22 mouse cellular contexts compared by ENCODE assay signal in genomic region chr11:75684462-75684861, GRCm38 (mm10). TPM values are rescaled to one million over a fixed set of nuclear protein-coding genes. Genes with fewer than 3 reads are reported as not detected.
DNase-seq lines count a peak whose midpoint lies in the region; ATAC-seq and TF ChIP-seq lines count a peak whose summit lies in the region.
"Had no signal": no experiment of that assay in that cellular context is flagged by ENCODE, and none has a peak within 500 bp of the region (broad histone marks: within the 10 kb centered on the region; RNA-seq: fewer than 3 reads in every experiment).

No protein-coding gene starts in this region.

- 92% methylated on average over 5 of the region's 5 CpGs for WGBS in kidney, postnatal 0 days
- 95% methylated on average over 5 of the region's 5 CpGs for WGBS in embryonic facial prominence, embryonic 10.5 days

- peak; percentile 22; the same call in 1 of the 2 replicates for TF ChIP-seq CTCF in kidney, postnatal 0 days (IDR thresholded peaks at IDR 0.05; ENCODE audit: low read depth)

- no peak for DNase-seq in kidney, postnatal 0 days (ENCODE audit: low spot score)
- no peak for DNase-seq in kidney, adult 18-20 months
- peak; percentile 41 for DNase-seq in ES-CJ7 (ENCODE audit: low read depth, low spot score)
- peak; percentile 29 for DNase-seq in splenic B cell, adult 2 months (ENCODE audit: low read depth, low spot score)
- no peak for DNase-seq in embryonic facial prominence, embryonic 10.5 days (ENCODE audit: low spot score)
- DNase-seq in yolk sac, embryonic 10.5 days (ENCODE audit: low spot score): no peak
- DNase-seq: adrenal gland, postnatal 14 days; cerebellum, postnatal 25 days; gastrocnemius, postnatal 10 days; heart, adult 18-20 months; heart, postnatal 36 days; layer of hippocampus, postnatal 36 days had no signal

- H3K36me3 ChIP-seq in kidney, postnatal 0 days (ENCODE audit: insufficient read depth, low read length): 0 out of 2 replicates have a peak, but pooled peaks cover 2% of the 10 kb centered on the region
- H3K36me3 ChIP-seq in megakaryocyte, embryonic 14.5 days (replicated peaks; ENCODE audit: low read length): peaks cover 64% of the 10 kb centered on the region
- no peaks in the 10 kb centered on the region; the same call in 1 of the 2 replicates for H3K36me3 ChIP-seq in splenic B cell, adult 2 months (ENCODE audit: control insufficient read depth, insufficient read depth, low read length, poor library complexity, severe bottlenecking)
- H3K36me3 ChIP-seq in embryonic facial prominence, embryonic 10.5 days (replicated peaks): peaks cover 58% of the 10 kb centered on the region
- H3K36me3 ChIP-seq: hindbrain, embryonic 15.5 days had no signal

- H3K4me1 ChIP-seq in kidney, postnatal 0 days (replicated peaks; ENCODE audit: insufficient read depth, low read length): 0 out of 2 replicates have a peak, but pooled peaks cover 17% of the 10 kb centered on the region
- peaks cover 84% of the 10 kb centered on the region for H3K4me1 ChIP-seq in megakaryocyte, embryonic 14.5 days
- peaks cover 14% of the 10 kb centered on the region for H3K4me1 ChIP-seq in embryonic facial prominence, embryonic 10.5 days

- no peaks in the 10 kb centered on the region for H3K27me3 ChIP-seq in kidney, postnatal 0 days (ENCODE audit: insufficient read depth, low read length)
- H3K27me3 ChIP-seq in megakaryocyte, embryonic 14.5 days (replicated peaks): no peaks in the 10 kb centered on the region
- H3K27me3 ChIP-seq in splenic B cell, adult 2 months (ENCODE audit: control insufficient read depth, insufficient read depth, low read length, poor library complexity, severe bottlenecking): no peaks in the 10 kb centered on the region
- no peaks in the 10 kb centered on the region for H3K27me3 ChIP-seq in embryonic facial prominence, embryonic 10.5 days (replicated peaks; ENCODE audit: low read depth, poor library complexity, severe bottlenecking)
- H3K27me3 ChIP-seq: embryonic facial prominence, embryonic 13.5 days; forebrain, embryonic 13.5 days; hindbrain, embryonic 15.5 days; limb, embryonic 13.5 days; liver, embryonic 15.5 days; midbrain, embryonic 12.5 days had no signal

- no peak overlapping the region for H3K27ac ChIP-seq in kidney, postnatal 0 days
- no peak overlapping the region for H3K27ac ChIP-seq in embryonic facial prominence, embryonic 10.5 days (replicated peaks)
- H3K27ac ChIP-seq: embryonic facial prominence, embryonic 13.5 days; forebrain, embryonic 13.5 days; hindbrain, embryonic 15.5 days; limb, embryonic 13.5 days; liver, embryonic 15.5 days; midbrain, embryonic 12.5 days had no signal

- H3K9me3 ChIP-seq in kidney, postnatal 0 days (replicated peaks; ENCODE audit: low read length): no peaks in the 10 kb centered on the region
- H3K9me3 ChIP-seq in megakaryocyte, embryonic 14.5 days: no peaks in the 10 kb centered on the region
- no peaks in the 10 kb centered on the region for H3K9me3 ChIP-seq in embryonic facial prominence, embryonic 10.5 days
- H3K9me3 ChIP-seq: embryonic facial prominence, embryonic 13.5 days; forebrain, embryonic 13.5 days; hindbrain, embryonic 15.5 days; limb, embryonic 13.5 days; liver, embryonic 15.5 days; midbrain, embryonic 12.5 days had no signal

- no peak for ATAC-seq in kidney, postnatal 0 days (replicated peaks; ENCODE audit: low FRiP score, low read depth)
- ATAC-seq in megakaryocyte, adult 5-6 weeks (ENCODE audit: poor library complexity, severe bottlenecking): no peak
- ATAC-seq: forebrain, embryonic 13.5 days; intestine, embryonic 16.5 days had no signal

- no peak overlapping the region for H3K4me3 ChIP-seq in kidney, postnatal 0 days (replicated peaks; ENCODE audit: low read depth, low read length)
- H3K4me3 ChIP-seq in megakaryocyte, embryonic 14.5 days (replicated peaks): peak overlapping the region; percentile 28
- H3K4me3 ChIP-seq in embryonic facial prominence, embryonic 10.5 days: no peak overlapping the region
- H3K4me3 ChIP-seq: embryonic facial prominence, embryonic 13.5 days; erythroblast, embryonic 14.5 days; forebrain, embryonic 13.5 days; hindbrain, embryonic 15.5 days; limb, embryonic 13.5 days; liver, embryonic 15.5 days; midbrain, embryonic 12.5 days had no signal

- H3K9ac ChIP-seq in kidney, postnatal 0 days (ENCODE audit: low read depth, low read length): no peak overlapping the region
- H3K9ac ChIP-seq: embryonic facial prominence, embryonic 13.5 days; forebrain, embryonic 13.5 days; hindbrain, embryonic 15.5 days; limb, embryonic 13.5 days; liver, embryonic 15.5 days; midbrain, embryonic 12.5 days had no signal

- no peak overlapping the region for H3K4me2 ChIP-seq in kidney, postnatal 0 days (ENCODE audit: low read length)
- H3K4me2 ChIP-seq: embryonic facial prominence, embryonic 13.5 days; forebrain, embryonic 13.5 days; hindbrain, embryonic 15.5 days; limb, embryonic 13.5 days; liver, embryonic 15.5 days; midbrain, embryonic 12.5 days had no signal

RNA-seq across cellular contexts. Expression of gene Crk, which starts 5.4 kb away (rescaled TPM):
- polyA plus RNA-seq in kidney, postnatal 0 days (2015; fragmentation: Nextera tagmentation; extraction: Ambion mirVana): 106 and 112 TPM in 2 replicates
- polyA plus RNA-seq in megakaryocyte, embryonic 14.5 days (2012; ENCODE audit: insufficient read depth, low replicate concordance): 62.5 and 120 TPM in 2 replicates
- 52.1 and 54.9 TPM in 2 replicates for total RNA-seq in megakaryocyte, adult 5-6 weeks (2015)
- 50.7 and 56.2 TPM in 2 replicates for total RNA-seq in megakaryocyte, adult 5-6 weeks (2017)
- polyA plus RNA-seq in embryonic facial prominence, embryonic 10.5 days (2016; fragmentation: Nextera tagmentation; extraction: Ambion mirVana): 112 and 114 TPM in 2 replicates

RNA-seq across cellular contexts. Expression of gene Myo1c, which starts 34.2 kb away (rescaled TPM):
- 55.3 and 60.8 TPM in 2 replicates for polyA plus RNA-seq in kidney, postnatal 0 days (2015; fragmentation: Nextera tagmentation; extraction: Ambion mirVana)
- polyA plus RNA-seq in megakaryocyte, embryonic 14.5 days (2012; ENCODE audit: insufficient read depth, low replicate concordance): 28.1 and 63.4 TPM in 2 replicates
- total RNA-seq in megakaryocyte, adult 5-6 weeks (2015): 21.2 and 28.4 TPM in 2 replicates
- total RNA-seq in megakaryocyte, adult 5-6 weeks (2017): 25.3 and 29.2 TPM in 2 replicates
- 19.3 and 22.3 TPM in 2 replicates for polyA plus RNA-seq in embryonic facial prominence, embryonic 10.5 days (2016; fragmentation: Nextera tagmentation; extraction: Ambion mirVana)

RNA-seq across cellular contexts. Expression of gene Ywhae, which starts 48.2 kb away (rescaled TPM):
- 707 and 805 TPM in 2 replicates for polyA plus RNA-seq in kidney, postnatal 0 days (2015; fragmentation: Nextera tagmentation; extraction: Ambion mirVana)
- polyA plus RNA-seq in megakaryocyte, embryonic 14.5 days (2012; ENCODE audit: insufficient read depth, low replicate concordance): 32.8 and 324 TPM in 2 replicates
- 494 and 497 TPM in 2 replicates for total RNA-seq in megakaryocyte, adult 5-6 weeks (2015)
- total RNA-seq in megakaryocyte, adult 5-6 weeks (2017): 231 and 282 TPM in 2 replicates
- polyA plus RNA-seq in embryonic facial prominence, embryonic 10.5 days (2016; fragmentation: Nextera tagmentation; extraction: Ambion mirVana): 1,280 and 1,286 TPM in 2 replicates

RNA-seq across cellular contexts. Expression of gene Inpp5k, which starts 53.7 kb away (rescaled TPM):
- 35.9 and 38.6 TPM in 2 replicates for polyA plus RNA-seq in kidney, postnatal 0 days (2015; fragmentation: Nextera tagmentation; extraction: Ambion mirVana)
- 38.5 and 43.3 TPM in 2 replicates for polyA plus RNA-seq in megakaryocyte, embryonic 14.5 days (2012; ENCODE audit: insufficient read depth, low replicate concordance)
- total RNA-seq in megakaryocyte, adult 5-6 weeks (2015): 76.2 and 79.9 TPM in 2 replicates
- 44.5 and 46.5 TPM in 2 replicates for total RNA-seq in megakaryocyte, adult 5-6 weeks (2017)
- polyA plus RNA-seq in embryonic facial prominence, embryonic 10.5 days (2016; fragmentation: Nextera tagmentation; extraction: Ambion mirVana): 16.5 and 19.0 TPM in 2 replicates

Comparison
In these comparisons a context has a peak if more than half of its experiments do, and no peak if none do; other contexts are left out.
1. DNase-seq: peak in ES-CJ7 (single experiment) and splenic B cell, adult 2 months (single experiment); none in kidney, postnatal 0 days (single experiment), kidney, adult 18-20 months (single experiment), embryonic facial prominence, embryonic 10.5 days (single experiment) and yolk sac, embryonic 10.5 days (single experiment).